Mouse (Mus musculus) adrenal gland, postnatal 10 days (tissue): ENCODE results near the gene Camk2d. TPM values are rescaled to one million over a fixed set of nuclear protein-coding genes. Genes with fewer than 3 reads are reported as not detected.

Source experiments
- DNase-seq: peaks from one replicate; pipeline ENCODE4 v3.0.0; 2021; ENCODE audit warnings: mixed read lengths
- long read RNA-seq, 2 experiments: library from polyadenylated mRNA; stranded (forward); transcript quantifications; one replicate each; pipeline ENCODE4 v2.0.0; 2021
- total RNA-seq, 2 experiments: library from RNA; stranded (reverse); gene quantifications; 2 replicates each; pipeline ENCODE4 v1.2.3; 2021

Gene Camk2d
- total RNA-seq, result 10 to 100 TPM; 65.2 to 73.8 TPM
- long read RNA-seq, experiment 1, full-length matches to known transcripts, result 26 of 39 reads
- long read RNA-seq, experiment 1, partial matches to known transcripts, result 7 of 39 reads
- long read RNA-seq, experiment 1, other reads (novel, unspliced or antisense), result 6 of 39 reads
- long read RNA-seq, experiment 2, full-length matches to known transcripts, result 38 of 54 reads
- long read RNA-seq, experiment 2, partial matches to known transcripts, result 9 of 54 reads
- long read RNA-seq, experiment 2, other reads (novel, unspliced or antisense), result 7 of 54 reads

DNA sequence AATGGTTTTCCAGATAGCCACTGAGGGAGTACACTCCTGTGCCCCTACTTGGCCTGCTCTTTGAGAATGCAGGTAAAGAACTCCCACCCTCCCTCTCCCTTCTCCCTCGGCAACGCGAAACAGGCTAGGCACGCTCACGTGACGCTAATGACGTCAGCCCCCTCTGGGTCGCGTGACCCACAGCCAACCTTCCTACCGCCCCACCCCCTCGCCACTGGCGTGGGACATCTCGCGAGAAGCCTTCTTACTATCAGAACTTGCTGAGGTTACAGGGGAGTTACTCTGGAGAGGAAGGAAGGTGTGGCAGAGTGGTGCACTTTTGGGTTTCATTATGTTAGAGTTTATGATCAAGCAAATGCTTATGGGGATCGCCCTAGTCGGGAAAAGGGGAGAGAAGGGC, at the start of gene Camk2d:
TSS of gene Camk2d (plus strand) at position 217 of the 400 bp plus-strand sequence.
- peak; percentile 98 for DNase-seq

DNA sequence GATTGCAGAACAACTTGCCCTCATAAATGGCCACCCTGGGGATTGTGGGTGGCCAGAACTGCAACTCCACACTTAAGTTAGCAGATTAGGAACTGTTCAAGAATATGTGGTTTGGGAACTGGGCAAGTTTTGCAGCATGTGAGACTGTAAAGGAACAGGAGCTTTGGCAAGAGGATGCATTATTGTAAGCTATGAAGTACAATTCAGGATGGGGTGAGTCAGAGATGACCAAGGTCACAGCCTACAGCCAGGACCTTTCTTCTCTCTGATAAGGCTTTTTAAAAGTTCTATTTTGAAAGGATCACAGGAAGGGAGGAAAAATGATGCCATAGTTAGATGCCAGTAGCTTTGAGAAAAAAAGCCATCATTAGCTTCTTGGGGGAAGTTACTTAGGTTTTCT, 48.2 kb upstream of the Camk2d start:
- peak; percentile 45 for DNase-seq

DNA sequence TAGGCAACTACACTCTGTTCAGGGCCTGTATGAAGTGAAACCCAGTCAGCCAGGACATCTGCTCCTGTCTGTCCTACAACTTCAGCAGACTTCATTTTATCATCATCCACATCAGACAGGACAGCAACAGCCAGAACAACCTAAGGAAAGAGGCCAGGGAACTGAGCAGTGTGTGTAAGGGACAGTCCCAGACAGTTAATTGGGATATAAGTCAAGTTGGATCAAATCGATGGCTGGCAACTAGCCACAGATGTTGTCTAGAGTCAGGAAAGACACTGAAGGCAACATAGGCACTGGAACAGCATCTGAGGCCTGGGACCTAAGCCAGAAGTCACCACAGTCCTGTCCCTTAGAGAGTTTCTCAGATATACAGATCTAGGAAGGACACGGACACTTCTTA, 32.5 kb upstream of the Camk2d start:
- DNase-seq, result peak; percentile 6

DNA sequence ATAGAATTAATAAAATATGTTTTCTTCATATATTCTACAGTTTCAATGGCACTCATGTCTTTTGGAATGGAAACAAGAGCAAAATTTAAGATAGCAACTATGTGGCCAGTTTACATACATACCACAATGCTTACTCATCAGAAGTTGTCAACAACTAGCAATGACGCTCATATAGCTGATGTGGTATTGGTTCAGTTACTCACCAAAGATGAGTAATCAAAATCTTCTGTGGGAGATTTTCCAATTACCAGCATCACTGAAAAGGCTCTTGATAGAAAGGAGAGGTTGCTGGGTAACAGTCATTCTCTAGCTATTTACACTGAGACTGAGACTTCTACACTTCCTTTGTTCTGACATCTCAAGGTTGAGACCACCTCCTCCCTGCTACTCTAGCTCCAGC, 25.5 kb upstream of the Camk2d start:
- DNase-seq, result no peak

DNA sequence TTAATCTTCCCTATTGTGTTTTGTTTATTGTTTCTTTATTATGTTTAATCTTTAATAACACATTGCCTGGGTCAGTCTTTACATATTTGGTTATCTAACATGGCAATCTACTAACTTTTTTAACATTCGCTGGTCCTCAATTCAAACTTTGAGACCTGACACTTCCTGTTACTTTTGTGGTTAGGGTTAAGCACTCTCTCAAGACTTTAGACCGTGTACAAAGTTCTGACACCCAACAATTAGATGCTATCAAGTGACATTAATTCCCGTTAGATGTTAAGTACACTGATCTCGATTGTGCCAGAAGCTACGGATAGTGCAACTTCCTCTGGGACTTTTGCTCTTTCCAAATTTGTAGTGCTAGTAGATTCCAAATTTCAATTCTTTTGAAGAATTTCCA, 23.2 kb upstream of the Camk2d start:
- no peak for DNase-seq

DNA sequence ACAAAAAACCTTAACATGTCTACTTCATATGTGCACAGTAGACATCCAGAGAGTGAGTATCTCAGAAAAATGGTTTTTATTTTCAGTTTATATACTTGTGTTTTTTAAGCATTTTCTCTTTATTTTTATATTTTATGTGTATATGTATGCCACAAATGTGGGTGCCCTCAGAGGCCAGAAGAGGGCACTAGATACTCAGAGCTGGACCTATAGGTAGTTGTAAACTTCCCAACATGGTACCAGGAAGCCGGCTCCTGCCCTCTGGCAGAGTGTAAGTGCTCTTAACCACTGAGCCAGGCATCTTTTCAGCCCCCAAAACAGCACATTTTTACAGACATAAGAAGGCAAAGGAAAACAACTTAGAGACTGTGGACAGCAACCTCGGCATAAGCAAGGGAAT, 20.2 kb upstream of the Camk2d start:
- peak; percentile 22 for DNase-seq

DNA sequence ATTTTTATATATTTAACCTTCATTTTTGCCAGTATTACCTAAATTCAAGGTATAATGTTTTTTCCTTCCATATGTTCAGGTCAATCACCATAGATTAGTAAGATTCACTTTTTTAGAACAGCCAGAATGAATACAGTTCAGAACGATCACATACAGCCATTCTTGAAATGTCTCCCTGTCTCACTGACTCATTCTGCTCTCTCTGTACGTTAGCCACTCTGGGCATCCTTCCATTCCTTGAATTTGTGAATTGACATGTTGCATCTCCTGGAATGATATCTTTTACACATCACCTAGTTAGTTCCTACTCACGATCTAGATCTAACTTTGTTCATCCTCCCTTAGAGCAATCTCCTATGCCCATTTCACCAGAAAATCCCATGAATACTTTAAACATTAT, 10.0 kb upstream of the Camk2d start:
- DNase-seq, result no peak

DNA sequence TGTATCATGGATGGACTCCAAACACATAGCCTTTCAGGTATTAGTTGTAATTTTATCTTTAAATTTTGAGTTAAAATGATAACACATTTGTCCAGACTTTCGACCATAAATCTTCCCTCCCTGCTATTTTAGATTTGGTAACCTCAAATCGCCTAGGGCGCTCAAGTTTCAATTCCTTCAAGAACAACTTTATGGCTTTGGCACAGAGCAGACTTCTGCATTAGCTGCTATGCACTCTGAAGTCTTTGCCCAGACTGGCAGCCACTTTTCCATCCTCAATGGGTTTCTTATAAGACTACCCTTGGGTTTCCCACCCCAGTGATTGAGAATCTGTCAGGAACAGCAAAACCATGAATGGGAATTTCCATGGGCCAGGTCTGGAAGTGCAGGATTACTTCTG, 8.6 kb upstream of the Camk2d start:
- DNase-seq, result no peak

DNA sequence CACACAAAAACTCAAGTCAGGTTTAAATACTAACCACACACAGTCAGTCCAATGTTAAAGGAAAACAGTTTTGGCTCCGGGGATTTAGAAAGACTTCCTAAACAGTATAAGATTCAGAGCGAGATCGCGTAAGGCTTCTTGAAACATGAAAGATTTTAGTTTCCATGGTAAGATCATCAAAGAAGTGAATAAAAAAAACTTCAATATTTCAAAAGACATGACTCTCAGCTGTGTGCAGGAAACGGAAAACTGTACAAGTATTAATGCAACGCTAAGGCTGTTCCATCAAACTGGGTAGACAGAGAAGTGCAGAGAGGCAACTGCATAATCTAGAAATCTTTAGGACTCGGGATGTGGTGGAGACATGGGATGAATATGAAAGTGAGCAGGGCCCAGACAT, 6.5 kb upstream of the Camk2d start:
- no peak for DNase-seq

DNA sequence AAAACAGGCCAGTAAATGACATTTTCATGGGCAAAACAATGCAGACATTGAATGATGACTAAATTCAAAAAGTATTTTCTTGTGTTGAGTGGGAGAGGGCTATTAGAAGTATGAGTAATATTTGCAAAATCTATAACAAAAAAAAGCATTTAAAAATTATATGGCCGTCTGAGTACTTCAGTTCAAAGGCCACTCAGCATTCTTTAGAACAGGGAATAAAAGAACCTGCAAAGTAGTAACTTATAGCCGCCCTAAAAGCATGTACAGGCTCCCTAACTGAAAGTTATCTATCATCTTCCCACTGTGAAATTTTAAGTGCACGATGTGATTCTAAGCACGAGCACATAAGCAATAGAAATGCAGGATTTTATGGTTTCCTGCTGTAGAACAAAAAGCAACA, 646 bp upstream of the Camk2d start:
- no peak for DNase-seq

DNA sequence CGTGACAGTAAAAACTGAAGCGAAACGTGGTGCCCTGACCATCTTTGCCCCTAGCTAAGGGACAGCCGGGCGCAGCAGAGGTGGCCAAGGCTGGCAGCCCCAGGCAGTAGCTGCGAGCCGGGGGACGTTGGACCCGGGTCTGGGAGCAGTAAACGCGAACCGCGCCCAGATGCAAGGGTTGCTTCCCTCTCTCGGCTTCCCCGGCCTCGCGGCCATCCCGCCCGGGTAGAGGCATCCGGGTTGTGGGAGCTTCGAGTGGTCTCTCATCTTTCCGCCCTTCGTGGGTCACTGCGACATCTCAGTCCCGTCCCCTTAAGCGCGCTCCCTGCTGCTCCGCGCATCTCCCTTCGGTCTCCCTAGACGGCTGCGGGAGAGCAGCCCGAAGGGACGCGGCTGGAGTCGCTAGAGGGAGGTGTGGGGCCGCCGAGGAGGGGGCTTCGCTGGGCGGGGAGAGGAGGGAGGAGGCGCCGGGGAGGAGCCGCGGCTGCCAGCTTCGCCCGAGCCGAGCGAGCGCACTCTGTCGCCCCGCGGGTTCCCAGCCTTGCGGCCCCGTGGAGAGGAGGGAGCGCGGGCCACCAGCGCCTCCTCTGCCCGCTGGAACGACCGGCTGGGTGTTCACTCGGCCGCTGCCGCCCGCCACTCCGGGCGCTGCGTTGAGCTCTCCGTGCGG, 524 bp downstream of the Camk2d start:
- peak; percentile 95 for DNase-seq

DNA sequence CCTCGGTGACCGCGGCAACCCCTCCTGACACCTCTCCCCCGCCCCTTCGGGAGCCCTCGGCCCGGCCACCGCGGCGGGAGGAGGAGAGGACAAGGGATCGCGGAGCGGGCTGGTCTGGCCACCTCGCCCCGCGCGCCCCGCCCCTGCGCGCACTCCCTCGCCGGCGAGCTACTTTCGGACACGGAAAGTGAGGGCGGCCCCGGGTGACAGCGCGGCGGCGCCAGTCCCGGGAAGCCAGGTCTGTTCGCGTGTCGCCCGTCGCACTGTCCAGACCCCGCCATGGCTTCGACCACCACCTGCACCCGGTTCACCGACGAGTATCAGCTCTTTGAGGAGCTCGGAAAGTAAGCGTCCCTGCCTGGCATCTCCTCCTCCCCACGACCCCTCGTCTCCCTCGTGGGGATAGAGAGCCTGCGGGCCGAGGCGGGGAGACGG, 1.1 kb downstream of the Camk2d start:
- DNase-seq, result peak; percentile 90

DNA sequence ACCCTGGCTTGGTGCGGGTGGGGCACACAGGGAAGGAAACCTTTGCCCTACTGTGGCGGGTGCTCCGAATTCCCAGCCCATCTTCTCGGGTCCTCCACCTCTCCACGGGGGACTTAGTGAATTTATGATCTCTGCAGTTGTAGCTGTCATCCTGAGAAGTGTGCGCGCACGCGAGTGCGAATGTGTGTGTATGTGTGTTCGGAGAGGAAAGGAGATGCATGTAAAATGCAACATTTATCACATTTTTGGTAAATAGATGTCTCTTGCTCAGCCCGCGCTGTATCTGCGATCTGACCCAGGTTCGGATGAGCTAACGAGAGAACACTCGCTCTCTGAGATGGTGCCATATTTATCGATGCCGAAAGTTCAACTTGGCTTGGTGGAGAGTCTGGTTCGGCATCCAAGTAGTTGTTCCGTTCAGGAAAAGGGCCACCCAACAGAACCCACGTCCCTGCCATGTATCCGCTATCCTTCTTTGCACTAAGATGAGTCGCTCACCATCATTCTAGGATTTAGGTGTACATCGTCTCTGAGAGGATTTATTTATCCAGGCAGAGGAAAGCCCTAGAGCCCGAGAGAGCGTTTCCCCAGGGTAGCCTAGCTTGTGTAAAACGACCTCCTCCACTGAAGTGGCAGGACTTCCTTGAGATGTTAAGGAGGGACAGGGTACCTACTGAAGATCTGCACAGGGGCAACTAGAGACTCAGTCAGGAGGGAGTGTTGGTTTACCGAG, 1.7 kb downstream of the Camk2d start:
- peak; percentile 32 for DNase-seq

DNA sequence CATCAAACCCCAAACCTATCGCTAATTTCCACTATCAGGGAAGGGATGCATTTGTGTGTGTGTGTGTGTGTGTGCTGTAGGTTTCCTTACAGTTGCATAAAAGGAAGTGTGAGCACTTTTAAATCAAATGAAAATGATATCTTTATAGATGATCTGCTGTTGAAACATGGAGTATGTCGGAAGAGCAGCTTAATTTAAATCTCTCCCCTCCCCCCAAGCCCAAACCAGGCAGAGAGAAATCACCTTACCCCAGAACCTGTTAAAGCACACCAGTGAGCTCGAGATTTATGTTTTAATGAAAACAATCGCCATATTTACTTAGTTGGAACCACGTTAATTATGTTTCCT, 2.2 kb downstream of the Camk2d start:
- no peak for DNase-seq

DNA sequence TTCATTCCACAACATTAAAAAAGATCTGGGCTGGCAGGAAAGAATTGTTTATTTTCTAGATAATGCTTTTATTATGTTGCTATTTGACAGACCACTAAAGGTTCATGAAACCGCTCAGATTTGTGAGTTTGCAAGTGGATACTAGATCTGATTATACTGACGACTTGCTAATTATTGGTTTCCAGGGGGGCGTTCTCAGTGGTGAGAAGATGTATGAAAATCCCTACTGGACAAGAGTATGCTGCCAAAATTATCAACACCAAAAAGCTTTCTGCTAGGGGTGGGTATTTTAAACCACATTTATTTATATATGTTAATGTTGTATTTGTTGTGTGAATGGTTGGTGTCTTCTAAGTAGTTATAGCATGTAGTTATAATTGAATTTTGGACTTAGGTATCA, 2.8 kb downstream of the Camk2d start:
- DNase-seq, result no peak

DNA sequence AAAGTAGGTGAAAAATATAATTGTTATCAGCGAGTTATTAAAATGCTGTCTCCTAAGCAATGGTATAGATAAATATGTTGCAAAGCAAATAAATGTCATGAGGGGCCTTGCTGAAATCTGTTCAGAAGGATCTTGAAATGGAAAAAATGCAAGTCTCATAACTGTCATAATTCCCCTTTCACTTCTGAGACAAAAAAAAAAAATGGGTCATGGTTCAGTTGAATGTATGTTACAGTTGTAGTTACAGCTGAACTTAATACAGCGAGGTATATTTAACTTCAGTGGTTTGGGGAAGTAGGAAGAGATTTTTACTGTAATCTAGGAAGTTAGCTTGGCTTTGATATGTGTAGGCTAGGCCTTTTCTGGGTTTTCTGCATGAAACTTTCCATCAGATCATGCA, 3.2 kb downstream of the Camk2d start:
- DNase-seq, result no peak

DNA sequence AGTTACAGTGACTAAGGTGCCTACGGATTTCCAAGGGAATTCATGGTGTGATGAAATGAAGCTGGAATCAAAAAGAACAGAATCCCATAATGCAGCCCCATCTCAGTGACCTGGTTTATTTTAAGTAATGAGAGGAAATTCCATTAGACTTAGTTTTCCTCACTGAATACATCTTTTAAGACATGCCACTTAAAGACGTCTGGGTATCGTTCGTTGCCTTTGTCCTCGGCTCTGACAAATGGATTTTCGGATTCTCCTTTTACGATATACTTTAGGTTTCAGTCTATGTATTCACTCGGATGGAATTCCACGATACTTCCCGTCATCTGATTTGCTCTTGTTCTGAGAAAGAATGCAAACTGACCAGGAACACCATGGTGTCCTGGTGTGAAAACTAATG, 3.8 kb downstream of the Camk2d start:
- no peak for DNase-seq

DNA sequence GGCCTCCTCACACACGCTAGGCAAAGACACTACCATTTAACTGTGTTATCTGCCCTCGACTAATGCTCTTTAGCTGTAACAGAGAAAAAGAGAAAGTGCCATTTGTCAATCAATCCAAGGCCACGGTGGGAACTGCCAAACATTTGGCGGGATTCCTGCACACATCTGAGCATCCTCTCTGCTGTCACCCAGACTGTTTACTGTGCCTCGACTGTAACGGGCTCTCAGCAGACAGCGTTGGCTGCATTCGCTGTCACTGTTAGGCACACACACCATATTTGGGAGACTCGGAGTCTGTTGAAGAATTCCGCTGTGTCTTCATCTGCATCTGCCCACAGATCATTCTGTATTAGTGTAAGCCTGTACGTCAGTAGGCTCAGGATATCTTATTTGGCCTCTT, 6.7 kb downstream of the Camk2d start:
- DNase-seq, result no peak

DNA sequence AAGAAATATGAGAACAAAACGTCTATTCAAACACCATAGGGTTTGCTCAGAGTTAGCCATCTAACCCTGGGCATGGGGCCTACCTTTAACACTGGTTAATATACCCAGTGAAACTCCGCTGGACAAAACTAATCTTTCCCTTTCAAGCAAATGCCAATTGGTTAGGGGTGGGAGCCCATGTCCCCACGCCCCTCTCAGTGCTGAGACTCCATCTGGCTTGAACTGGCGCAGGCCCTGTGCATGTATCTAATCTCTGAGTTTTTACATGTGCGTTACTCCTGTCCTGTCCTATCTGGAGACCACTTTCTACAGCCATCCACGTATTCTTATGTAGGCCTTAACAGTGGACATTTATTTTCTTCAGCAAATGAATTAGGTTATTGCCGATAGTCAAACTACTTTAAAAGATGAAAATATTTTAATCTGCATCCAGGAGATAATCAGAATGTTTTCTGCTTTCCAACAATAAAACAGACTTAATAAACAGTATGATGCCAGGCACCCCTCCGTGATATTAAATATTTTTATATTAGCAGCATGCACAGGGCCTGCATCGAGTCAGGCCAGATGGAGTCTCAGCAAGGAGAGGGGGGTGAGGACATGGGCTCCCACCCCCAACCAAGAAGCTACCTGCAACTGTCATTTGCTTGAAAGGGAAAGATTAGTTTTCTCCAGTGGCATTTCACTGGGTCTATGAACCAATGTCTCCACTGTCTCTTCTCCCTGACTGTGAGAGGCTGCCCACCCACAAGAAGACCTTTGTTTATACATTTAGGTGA, 8.7 kb downstream of the Camk2d start:
- DNase-seq, result no peak

DNA sequence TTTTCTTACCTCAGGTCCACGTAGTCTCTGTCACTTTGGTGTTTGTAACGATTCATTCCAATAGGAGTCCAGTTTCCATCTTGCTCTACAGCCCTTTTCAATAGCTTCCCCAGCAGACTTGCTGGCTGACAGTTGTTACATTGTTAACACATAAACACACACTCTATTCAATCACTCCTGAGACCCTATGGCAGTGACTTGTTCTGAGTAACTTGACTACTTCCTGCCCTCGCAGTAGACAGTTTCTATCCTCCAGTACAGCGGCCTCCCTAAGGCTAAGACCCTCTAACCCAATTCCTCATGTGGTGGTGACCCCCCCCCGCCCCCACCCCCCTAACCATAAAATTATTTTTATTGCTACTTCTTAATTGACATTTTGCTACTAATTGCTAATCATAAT, 13.2 kb downstream of the Camk2d start:
- no peak for DNase-seq

DNA sequence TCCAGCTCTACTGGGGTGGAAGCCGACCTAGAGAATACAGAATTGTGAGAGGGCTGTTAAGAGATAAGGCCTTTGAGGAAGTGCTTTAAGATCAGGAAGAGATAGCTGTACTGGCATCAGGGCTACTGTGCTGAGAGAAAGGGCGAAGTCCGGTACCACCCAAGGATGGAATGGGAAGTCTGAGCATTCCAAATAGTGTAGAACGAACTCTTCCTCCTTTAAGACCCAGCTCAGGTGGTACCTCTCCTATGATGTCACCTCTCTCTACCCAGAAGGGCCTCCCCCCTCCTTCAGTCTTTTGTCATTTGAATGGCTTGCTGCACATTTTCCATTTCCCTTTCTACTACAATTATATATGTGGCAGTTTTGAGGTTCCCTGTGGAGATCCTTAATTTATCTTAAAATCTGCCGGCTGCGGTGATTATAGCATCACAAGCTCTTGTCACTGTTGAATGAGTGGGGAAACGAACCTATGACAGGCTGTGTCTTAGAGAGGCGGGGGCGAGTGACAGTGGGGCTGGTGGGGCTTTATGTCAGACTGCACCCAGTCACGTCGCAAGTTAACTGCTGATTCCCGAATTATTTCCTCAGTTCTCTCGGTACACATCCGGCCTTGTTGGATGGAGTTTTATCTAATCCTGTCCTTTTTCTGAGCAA, 13.8 kb downstream of the Camk2d start:
- DNase-seq, result no peak

DNA sequence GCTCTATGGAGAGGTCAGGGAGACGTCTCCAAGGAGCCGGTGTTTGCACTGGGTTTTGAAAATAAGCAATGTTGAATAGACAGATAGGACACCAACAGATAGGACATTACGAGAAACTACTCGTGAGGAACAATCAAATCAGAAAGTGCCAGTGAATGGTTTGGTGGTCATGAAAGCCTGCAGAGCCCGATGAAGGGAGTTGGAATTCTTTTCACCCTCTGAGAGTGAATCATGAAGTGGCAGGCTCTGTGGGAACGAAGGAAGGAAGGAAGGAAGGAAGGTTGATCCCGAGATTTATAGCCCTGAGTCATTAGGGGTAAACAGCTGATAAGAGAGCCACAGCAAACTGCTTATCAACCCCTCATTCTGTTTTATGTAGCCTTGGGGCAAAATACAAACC, 15.5 kb downstream of the Camk2d start:
- no peak for DNase-seq
